Mouse (Mus musculus) CH12.LX (cell line): ENCODE results near the gene Pop7.

ENCODE experiments used
- CTCF ChIP-seq, 2 experiments: IDR thresholded peaks in 1 of 2; conservative IDR thresholded peaks in 1 of 2; 2 replicates each; pipeline ENCODE4 v1.5.1; 2011 to 2012; ENCODE audit warnings: low read depth in 2 of 2, low read length in 2 of 2, improper control_type of control experiment in 1 of 2, inconsistent platforms in 1 of 2, mild to moderate bottlenecking in 1 of 2, moderate library complexity in 1 of 2
- EP300 ChIP-seq: IDR thresholded peaks from 2 replicates; pipeline ENCODE4 v1.6.1; 2011; ENCODE audit warnings: low read length, improper control_type of control experiment
- HCFC1 ChIP-seq: IDR thresholded peaks from 2 replicates; pipeline ENCODE4 v1.6.1; 2012; ENCODE audit warnings: low read depth, mild to moderate bottlenecking, inconsistent platforms, low read length, improper control_type of control experiment
- POLR2A ChIP-seq: IDR thresholded peaks from 2 replicates; pipeline ENCODE4 v1.6.1; 2011; ENCODE audit warnings: low read depth, mild to moderate bottlenecking, improper control_type of control experiment, low read length
- RAD21 ChIP-seq: IDR thresholded peaks from 2 replicates; pipeline ENCODE4 v1.6.1; 2011; ENCODE audit warnings: low read depth, mild to moderate bottlenecking, low read length, improper control_type of control experiment, moderate library complexity
- UBTF ChIP-seq: IDR thresholded peaks from 2 replicates; pipeline ENCODE4 v1.6.1; 2012; ENCODE audit warnings: low read depth, mild to moderate bottlenecking, inconsistent platforms, low read length, improper control_type of control experiment, moderate library complexity
- USF1 ChIP-seq: IDR thresholded peaks from 2 replicates; pipeline ENCODE4 v1.6.1; 2014; ENCODE audit warnings: low read depth, mild to moderate bottlenecking, inconsistent platforms, low read length, improper control_type of control experiment

DNA sequence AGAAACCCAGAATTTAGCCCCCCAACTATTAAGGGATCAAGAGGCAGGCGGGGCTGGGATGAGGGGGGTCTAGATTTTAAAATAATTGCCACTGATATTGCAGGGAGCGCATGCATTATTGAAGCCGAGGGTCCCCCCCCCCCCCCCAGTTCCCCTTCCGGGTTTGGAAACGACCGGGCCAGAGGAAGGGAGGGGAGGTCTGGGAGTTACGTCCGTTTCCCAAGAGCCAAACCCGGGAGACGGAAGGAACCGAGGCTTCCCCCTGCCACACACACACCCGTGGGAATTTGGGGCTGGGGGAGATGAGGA, 30.4 kb upstream of the Pop7 start:
- TF ChIP-seq CTCF (conservative IDR thresholded peaks at IDR 0.05 in 1 of 2, IDR thresholded peaks at IDR 0.05 in 1 of 2; ENCODE audit: low read depth in 2 of 2, low read length in 2 of 2) = no peak
- no peak for TF ChIP-seq HCFC1
- no peak for TF ChIP-seq RAD21
- no peak for TF ChIP-seq USF1
- no peak for TF ChIP-seq UBTF
- no peak for TF ChIP-seq EP300
- no peak for TF ChIP-seq POLR2A
